Mouse (Mus musculus): ENCODE measurements around the gene Nfia. TPM values are rescaled to one million over a fixed set of nuclear protein-coding genes. Genes with fewer than 3 reads are reported as not detected.

The Nfia gene
- polyA plus RNA-seq, 1 experiment from 2014 or later, result 17.6 TPM

GRCm38 (mm10) chr4:97986056-97986734, 213.7 kb downstream of the Nfia start:
- Histone ChIP-seq H3K4me1 (peaks cover 15% of the 10 kb centered on the region), H3K4me3 (no peak overlapping the region), H3K36me3 (replicated peaks) (no peaks in the 10 kb centered on the region), H3K9me3 (no peaks in the 10 kb centered on the region), H3K27ac (no peak overlapping the region), H3K27me3 (ENCODE audit: poor library complexity, severe bottlenecking) (peaks cover 8% of the 10 kb centered on the region; the same call in 1 of the 2 replicates)
- DNase-seq (ENCODE audit: extremely low spot score, low spot score), result no peak
- WGBS, result 90% methylated on average over 1 of the region's 1 CpGs

- no peak for DNase-seq (ENCODE audit: extremely low spot score, low spot score)
- peaks cover 12% of the 10 kb centered on the region; the same call in 1 of the 2 replicates for H3K27me3 ChIP-seq (ENCODE audit: poor library complexity, severe bottlenecking)
- H3K4me1 ChIP-seq, result peaks cover 20% of the 10 kb centered on the region
- no peaks in the 10 kb centered on the region for H3K36me3 ChIP-seq (replicated peaks)
- whole genome bisulfite sequencing, result 87% methylated on average over 4 of the region's 4 CpGs
- H3K27ac ChIP-seq, result no peak overlapping the region
- H3K9me3 ChIP-seq, result no peaks in the 10 kb centered on the region
- H3K4me3 ChIP-seq, result no peak overlapping the region
Observed at GRCm38 (mm10) chr4:97986735-97987075, 214.2 kb downstream of the Nfia start.

GRCm38 (mm10) chr4:97988703-97989102, 216.2 kb downstream of the Nfia start:
- Histone ChIP-seq H3K4me1 (peaks cover 31% of the 10 kb centered on the region), H3K27ac (no peak overlapping the region), H3K27me3 (ENCODE audit: poor library complexity, severe bottlenecking) (peaks cover 12% of the 10 kb centered on the region; the same call in 1 of the 2 replicates), H3K4me3 (no peak overlapping the region), H3K9me3 (no peaks in the 10 kb centered on the region), H3K36me3 (replicated peaks) (no peaks in the 10 kb centered on the region)
- WGBS, result 49% methylated on average over 5 of the region's 5 CpGs
- no peak for DNase-seq (ENCODE audit: extremely low spot score, low spot score)

- no peak overlapping the region for H3K4me3 ChIP-seq
- peaks cover 15% of the 10 kb centered on the region; the same call in 1 of the 2 replicates for H3K27me3 ChIP-seq (ENCODE audit: poor library complexity, severe bottlenecking)
- no peaks in the 10 kb centered on the region for H3K9me3 ChIP-seq
- no peak for DNase-seq (ENCODE audit: extremely low spot score, low spot score)
- 87% methylated on average over 5 of the region's 5 CpGs for WGBS
- H3K4me1 ChIP-seq, result peaks cover 27% of the 10 kb centered on the region
- H3K27ac ChIP-seq, result no peak overlapping the region
- no peaks in the 10 kb centered on the region for H3K36me3 ChIP-seq (replicated peaks)
Observed at GRCm38 (mm10) chr4:97990431-97990830, 217.9 kb downstream of the Nfia start.

- Histone ChIP-seq H3K4me1 (peaks cover 27% of the 10 kb centered on the region), H3K4me3 (no peak overlapping the region), H3K9me3 (no peaks in the 10 kb centered on the region), H3K36me3 (replicated peaks) (no peaks in the 10 kb centered on the region), H3K27ac (no peak overlapping the region), H3K27me3 (ENCODE audit: poor library complexity, severe bottlenecking) (peaks cover 20% of the 10 kb centered on the region)
- 91% methylated on average over 11 of the region's 11 CpGs for WGBS
- DNase-seq (ENCODE audit: extremely low spot score, low spot score), result no peak
Observed at GRCm38 (mm10) chr4:97991395-97991794, 218.9 kb downstream of the Nfia start.

GRCm38 (mm10) chr4:97991880-97992279, 219.3 kb downstream of the Nfia start:
- no peak overlapping the region for H3K4me3 ChIP-seq
- H3K36me3 ChIP-seq (replicated peaks), result no peaks in the 10 kb centered on the region
- 22% methylated on average over 3 of the region's 3 CpGs for WGBS
- H3K27me3 ChIP-seq (ENCODE audit: poor library complexity, severe bottlenecking), result peaks cover 20% of the 10 kb centered on the region
- no peak for DNase-seq (ENCODE audit: extremely low spot score, low spot score)
- no peak overlapping the region for H3K27ac ChIP-seq
- peaks cover 27% of the 10 kb centered on the region for H3K4me1 ChIP-seq
- H3K9me3 ChIP-seq, result no peaks in the 10 kb centered on the region

GRCm38 (mm10) chr4:97995911-97996712, 223.6 kb downstream of the Nfia start:
- peaks cover 20% of the 10 kb centered on the region for H3K27me3 ChIP-seq (ENCODE audit: poor library complexity, severe bottlenecking)
- H3K36me3 ChIP-seq (replicated peaks), result no peaks in the 10 kb centered on the region; the same call in 1 of the 2 replicates
- H3K27ac ChIP-seq, result no peak overlapping the region
- no peak overlapping the region for H3K4me3 ChIP-seq
- DNase-seq (ENCODE audit: extremely low spot score, low spot score), result no peak
- peaks cover 16% of the 10 kb centered on the region for H3K4me1 ChIP-seq
- no peaks in the 10 kb centered on the region for H3K9me3 ChIP-seq
- 94% methylated on average over 8 of the region's 8 CpGs for WGBS

GRCm38 (mm10) chr4:97997151-97997817, 224.8 kb downstream of the Nfia start:
- Histone ChIP-seq H3K9me3 (no peaks in the 10 kb centered on the region), H3K36me3 (replicated peaks) (peaks cover 3% of the 10 kb centered on the region; the same call in 1 of the 2 replicates), H3K27ac (no peak overlapping the region), H3K27me3 (ENCODE audit: poor library complexity, severe bottlenecking) (peaks cover 26% of the 10 kb centered on the region), H3K4me1 (peaks cover 6% of the 10 kb centered on the region), H3K4me3 (no peak overlapping the region)
- no peak for DNase-seq (ENCODE audit: extremely low spot score, low spot score)
- 93% methylated on average over 11 of the region's 11 CpGs for WGBS

- H3K27ac ChIP-seq, result 0 out of 2 replicates have a peak overlapping the region, but pooled peaks have one; percentile 1
- H3K27me3 ChIP-seq (ENCODE audit: poor library complexity, severe bottlenecking), result peaks cover 24% of the 10 kb centered on the region
- H3K9me3 ChIP-seq, result no peaks in the 10 kb centered on the region
- WGBS, result 97% methylated on average over 5 of the region's 5 CpGs
- peaks cover 7% of the 10 kb centered on the region; the same call in 1 of the 2 replicates for H3K36me3 ChIP-seq (replicated peaks)
- H3K4me1 ChIP-seq, result peaks cover 24% of the 10 kb centered on the region
- H3K4me3 ChIP-seq, result no peak overlapping the region
- no peak for DNase-seq (ENCODE audit: extremely low spot score, low spot score)
Observed at GRCm38 (mm10) chr4:98002206-98002605, 229.7 kb downstream of the Nfia start.

- Histone ChIP-seq H3K4me1 (peaks cover 25% of the 10 kb centered on the region), H3K27me3 (ENCODE audit: poor library complexity, severe bottlenecking) (peaks cover 20% of the 10 kb centered on the region), H3K27ac (peak overlapping the region; percentile 82), H3K4me3 (no peak overlapping the region), H3K9me3 (no peaks in the 10 kb centered on the region), H3K36me3 (replicated peaks) (peaks cover 7% of the 10 kb centered on the region; the same call in 1 of the 2 replicates)
- DNase-seq (ENCODE audit: extremely low spot score, low spot score), result peak; percentile 34
- 28% methylated on average over 12 of the region's 12 CpGs for WGBS
Observed at GRCm38 (mm10) chr4:98003323-98004107, 231.0 kb downstream of the Nfia start.

GRCm38 (mm10) chr4:98004108-98004625, 231.6 kb downstream of the Nfia start:
- Histone ChIP-seq H3K27ac (peak overlapping the region; percentile 82), H3K4me3 (no peak overlapping the region), H3K9me3 (no peaks in the 10 kb centered on the region), H3K36me3 (replicated peaks) (peaks cover 7% of the 10 kb centered on the region; the same call in 1 of the 2 replicates), H3K4me1 (peaks cover 31% of the 10 kb centered on the region), H3K27me3 (ENCODE audit: poor library complexity, severe bottlenecking) (peaks cover 20% of the 10 kb centered on the region)
- WGBS, result 16% methylated on average over 11 of the region's 11 CpGs
- DNase-seq (ENCODE audit: extremely low spot score, low spot score), result peak; percentile 44

GRCm38 (mm10) chr4:98004986-98005385, 232.5 kb downstream of the Nfia start:
- peak overlapping the region; percentile 82 for H3K27ac ChIP-seq
- H3K4me1 ChIP-seq, result peaks cover 37% of the 10 kb centered on the region
- no peak for DNase-seq (ENCODE audit: extremely low spot score, low spot score)
- peaks cover 7% of the 10 kb centered on the region; the same call in 1 of the 2 replicates for H3K36me3 ChIP-seq (replicated peaks)
- no peaks in the 10 kb centered on the region for H3K9me3 ChIP-seq
- peaks cover 20% of the 10 kb centered on the region for H3K27me3 ChIP-seq (ENCODE audit: poor library complexity, severe bottlenecking)
- no peak overlapping the region for H3K4me3 ChIP-seq
- 69% methylated on average over 6 of the region's 6 CpGs for WGBS

Data from forebrain, embryonic 10.5 days (tissue).